Mouse (Mus musculus): ENCODE measurements around the gene Aldh3a2.

Aldh3a2 gene

DNA sequence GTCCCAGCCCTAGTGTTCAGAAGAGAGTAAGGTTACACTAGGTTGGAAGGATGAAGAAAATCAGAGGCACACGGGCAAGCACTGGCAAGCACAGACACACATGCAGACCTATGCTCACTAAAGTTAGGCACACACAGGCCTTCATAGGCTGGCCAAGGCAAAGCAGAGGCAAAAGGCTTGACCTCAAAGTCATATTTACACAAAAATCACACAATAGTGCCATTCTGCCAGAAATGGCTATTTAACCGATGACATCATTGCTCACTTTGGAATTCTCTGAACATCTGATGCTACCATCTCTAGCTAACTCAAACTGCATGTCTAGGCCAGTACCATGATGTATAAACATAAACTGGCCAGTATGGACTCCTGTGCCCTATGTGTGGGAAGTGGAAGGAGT is 6.7 kb upstream of the Aldh3a2 start:
- DNase-seq (ENCODE audit: low spot score in 2 of 2), result no peak

DNA sequence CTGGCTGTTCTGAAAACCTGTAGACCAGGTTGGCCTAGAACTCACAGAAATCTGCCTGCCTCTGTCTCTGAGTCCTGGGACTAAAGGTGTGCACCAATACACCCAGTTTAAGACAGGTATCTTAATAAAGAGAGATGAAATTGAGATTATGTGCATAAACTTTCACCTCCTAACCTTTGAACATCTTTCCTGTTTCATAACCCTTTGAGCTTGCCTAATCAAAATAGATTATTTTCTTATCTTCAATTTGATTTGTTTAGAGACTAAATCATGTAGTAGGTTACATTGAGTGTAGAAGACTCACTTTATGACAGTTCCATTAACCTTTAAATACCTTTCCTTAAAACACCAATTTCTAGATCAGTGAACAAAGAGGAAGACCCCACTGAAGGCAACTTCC is 4.3 kb upstream of the Aldh3a2 start:
- no peak for DNase-seq (ENCODE audit: low spot score in 2 of 2)

DNA sequence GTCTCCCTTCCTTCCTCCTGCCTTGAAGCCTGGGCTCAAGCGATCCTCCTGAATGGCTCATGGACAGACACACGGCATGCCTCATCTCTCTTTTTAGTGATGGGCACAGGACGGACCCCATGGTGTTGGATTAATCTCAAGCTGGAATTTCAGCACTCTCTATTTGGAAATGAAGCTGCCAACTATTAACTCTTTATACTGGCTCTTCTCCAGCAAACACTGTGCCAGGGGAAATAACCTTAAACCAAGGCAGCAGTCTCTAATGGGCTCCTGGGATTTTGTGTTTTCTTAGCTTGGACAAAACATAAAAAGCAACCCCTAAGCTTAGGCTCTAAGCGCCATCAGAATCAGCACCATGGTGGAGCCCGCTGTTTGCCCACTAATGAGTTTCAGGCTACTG is 3.1 kb upstream of the Aldh3a2 start:
- no peak for DNase-seq (ENCODE audit: low spot score in 2 of 2)

DNA sequence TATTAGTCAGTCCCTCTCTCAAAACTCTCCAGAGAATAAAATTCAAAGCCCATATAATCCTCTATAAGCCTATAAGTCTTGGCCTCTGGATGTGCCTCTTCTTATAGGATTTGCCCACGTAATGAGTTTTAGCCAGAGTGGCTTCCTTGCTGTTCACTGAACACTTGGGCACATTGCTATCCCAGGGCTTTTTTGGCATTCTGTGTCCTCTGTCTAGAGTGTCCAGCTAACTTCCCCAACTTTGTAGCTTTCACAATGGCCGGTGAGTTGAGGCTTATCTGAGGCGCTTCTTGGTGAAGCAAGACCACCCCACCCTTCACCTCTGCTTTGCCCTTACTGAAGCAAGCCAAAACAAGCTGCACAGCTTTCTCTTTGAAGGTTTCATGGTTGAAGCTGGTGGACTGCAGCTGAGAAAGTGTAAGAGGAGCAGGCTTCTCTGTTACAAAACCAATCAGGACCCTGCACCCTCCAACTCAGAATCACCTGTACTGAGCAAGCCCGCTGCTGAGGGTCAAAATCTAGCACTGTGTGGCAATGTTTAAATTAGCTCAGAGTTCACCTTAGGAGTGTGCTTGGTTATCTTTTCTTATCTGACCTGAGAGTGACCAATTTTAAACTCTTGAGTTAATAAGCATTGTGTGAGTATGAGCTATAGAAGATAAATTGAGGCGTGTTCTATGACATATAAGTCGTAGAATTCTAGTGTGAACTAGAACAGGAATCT is 1.5 kb upstream of the Aldh3a2 start:
- no peak for DNase-seq (ENCODE audit: low spot score in 2 of 2)

DNA sequence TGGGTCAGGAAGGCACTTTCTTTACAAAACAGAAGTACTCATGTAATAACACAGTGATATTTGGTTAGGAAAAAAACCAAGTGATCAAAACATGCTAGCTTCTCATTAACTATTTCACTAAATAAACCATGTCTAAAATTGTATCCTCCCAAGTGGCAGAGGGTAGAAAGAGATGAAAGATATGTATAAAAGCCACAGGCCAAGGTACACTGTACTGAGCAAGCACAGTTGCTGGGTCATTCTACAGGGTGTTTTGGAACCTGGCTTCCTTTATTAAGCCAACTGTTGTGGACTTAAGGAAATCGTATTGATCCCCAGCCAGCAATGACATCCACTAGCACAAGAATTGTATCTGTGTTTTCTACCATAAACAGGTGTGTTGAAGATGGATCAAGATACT is 3.4 kb downstream of the Aldh3a2 start:
- DNase-seq (ENCODE audit: low spot score in 2 of 2), result no peak

DNA sequence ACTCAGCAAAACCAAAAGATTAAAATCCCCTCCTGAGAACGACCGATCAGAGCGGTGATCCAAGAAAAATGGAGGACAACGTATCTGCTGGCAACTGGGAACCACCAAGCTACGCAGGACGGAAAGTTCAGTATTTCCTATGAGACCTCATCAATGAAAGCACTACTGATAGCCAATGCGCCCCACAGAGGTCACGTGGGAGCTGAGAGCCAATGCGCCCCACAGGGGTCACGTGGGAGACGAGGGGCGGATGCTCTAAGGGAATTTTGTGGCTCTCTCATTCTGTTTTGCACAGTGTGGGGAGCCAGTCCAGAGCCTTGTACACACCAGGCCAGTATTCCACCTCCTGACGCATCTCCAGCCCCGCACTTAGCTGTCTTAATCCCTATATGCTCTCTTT is 4.7 kb downstream of the Aldh3a2 start:
- DNase-seq (ENCODE audit: low spot score in 2 of 2), result no peak

DNA sequence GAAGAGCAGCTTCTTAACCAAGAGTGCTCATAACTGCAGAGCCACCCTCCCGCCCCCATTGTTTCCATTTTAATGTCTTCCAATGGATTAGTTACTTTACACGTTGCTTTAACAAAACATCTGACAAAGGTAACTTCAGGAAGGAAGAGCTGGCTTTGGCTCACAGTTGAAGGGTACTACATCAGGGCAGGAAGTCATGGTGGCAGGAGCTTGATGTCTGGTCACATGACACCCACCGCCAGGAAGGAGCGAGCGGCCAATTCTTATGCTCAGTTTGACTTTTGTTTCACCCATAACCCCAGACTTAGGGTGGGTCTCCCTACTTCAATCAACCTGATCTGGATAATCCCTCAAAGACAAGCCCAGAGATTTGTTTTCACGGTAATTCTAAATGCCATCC is 8.2 kb downstream of the Aldh3a2 start:
- no peak for DNase-seq (ENCODE audit: low spot score in 2 of 2)

DNA sequence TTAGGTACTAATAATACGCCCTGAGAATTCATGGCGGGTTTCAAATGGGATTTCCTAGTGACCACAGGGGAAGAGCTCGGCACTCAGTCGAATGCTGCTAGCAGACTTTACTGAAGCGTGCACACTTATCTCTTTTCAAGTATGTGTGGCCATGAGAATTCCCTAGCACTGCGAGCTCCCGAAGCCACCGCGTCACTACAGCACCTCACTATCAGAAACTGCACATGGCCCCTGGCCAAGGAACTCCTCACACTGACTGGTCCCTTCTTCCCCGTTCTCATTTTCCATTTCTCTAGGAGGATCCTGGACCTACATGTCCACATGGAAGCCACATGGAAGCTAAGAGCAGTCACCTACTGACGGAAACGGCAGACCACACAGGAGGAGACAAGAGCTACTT is 14.5 kb downstream of the Aldh3a2 start:
- DNase-seq (ENCODE audit: low spot score in 2 of 2), result no peak

DNA sequence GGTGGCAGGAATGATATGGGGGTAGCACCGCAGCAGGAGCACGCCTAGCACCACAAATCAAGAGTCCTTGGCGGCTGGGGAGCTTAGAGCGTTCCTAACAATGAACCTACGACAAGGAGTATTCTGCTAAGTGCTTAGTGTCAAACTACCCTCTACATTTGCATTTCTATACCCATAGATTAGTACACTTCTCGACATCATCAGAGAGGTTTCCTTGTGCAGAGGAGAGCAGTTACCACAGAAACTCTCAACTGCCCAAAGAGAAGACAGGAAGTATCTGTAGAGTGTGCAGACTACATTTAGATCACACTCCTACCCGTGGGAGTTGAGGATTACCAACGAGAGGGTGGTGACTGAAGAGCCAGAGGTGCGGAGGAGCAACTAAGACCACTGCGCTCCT is 15.5 kb downstream of the Aldh3a2 start:
- DNase-seq (ENCODE audit: low spot score in 2 of 2), result no peak

DNA sequence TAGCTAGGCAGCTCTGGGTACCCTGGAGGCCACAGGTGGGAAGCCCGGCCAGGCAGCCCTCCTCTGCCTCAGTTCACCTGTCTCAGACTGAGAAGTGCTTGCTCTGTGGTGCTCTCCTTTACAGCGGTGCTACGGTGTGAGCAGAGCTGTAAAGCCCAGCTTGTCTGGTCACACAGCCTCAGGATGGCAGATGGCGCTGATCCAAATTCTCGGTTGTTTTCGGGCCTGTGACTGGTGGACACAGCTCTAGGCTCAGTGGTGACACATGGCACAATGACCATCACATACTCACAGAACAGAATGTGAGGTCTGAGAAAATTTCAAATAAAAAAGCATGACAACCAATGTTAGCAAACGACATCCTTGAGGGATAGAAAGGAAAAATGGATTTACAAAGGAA is 22.9 kb downstream of the Aldh3a2 start:
- DNase-seq (ENCODE audit: low spot score in 2 of 2), result no peak

DNA sequence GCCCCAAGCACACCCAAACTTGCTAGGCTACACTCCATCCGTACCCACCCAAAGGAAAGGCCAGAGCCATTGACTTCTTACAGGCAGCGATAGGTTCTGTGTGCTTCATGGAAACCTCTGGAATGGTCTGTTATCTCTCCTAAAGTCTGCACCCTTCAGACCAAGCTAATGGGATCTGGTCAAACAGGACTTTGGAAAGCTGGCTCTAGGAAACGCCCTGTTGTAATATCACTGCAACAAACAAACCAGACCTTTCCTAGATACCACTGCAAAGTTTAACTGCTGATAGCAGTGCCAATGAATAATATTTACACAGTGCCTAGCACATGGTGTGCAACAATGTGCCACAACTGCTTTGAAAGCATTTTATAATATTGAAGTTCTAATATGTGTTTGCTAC is 31.2 kb downstream of the Aldh3a2 start:
- DNase-seq (ENCODE audit: low spot score in 2 of 2), result no peak

DNA sequence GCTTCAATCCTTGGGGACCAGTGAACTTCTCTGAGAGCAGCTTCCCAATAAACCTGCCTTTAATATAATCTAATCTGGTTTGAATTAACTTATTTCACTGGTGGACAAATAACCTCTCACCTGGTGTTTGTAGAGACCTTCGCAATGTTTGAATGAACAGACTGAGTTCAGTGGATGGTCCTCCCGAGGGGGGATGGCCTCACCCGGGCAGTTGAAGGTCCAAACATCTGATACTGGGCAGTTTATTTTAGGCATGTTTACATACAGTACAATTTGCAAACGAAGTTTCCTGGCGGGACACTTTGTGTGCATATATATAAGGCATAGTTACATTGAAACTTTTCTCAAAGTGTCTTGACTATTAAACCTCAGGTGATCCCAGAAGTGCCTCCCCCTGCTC is 33.1 kb downstream of the Aldh3a2 start:
- no peak for DNase-seq (ENCODE audit: low spot score in 2 of 2)

DNA sequence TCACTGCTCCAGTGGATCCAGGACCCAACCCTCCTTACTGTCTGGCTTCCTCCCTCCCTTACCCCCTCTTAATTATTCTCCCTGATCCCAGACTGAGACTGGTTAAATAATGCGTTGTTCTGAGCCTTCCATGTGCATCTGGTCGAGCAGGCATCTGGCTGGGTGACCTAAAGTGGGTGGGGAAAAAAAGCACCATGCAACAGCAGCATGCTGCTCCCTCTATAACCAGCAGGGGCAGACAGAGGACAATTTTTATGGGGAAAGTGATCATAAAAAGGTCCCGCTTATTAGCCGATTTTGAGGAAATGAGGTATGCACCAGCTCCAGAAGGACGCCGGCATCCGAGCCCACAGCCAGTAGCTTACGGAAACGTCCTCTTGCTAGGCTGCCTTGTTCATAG is 35.9 kb downstream of the Aldh3a2 start:
- DNase-seq (ENCODE audit: low spot score in 2 of 2), result peak; percentile 39 to 68

DNA sequence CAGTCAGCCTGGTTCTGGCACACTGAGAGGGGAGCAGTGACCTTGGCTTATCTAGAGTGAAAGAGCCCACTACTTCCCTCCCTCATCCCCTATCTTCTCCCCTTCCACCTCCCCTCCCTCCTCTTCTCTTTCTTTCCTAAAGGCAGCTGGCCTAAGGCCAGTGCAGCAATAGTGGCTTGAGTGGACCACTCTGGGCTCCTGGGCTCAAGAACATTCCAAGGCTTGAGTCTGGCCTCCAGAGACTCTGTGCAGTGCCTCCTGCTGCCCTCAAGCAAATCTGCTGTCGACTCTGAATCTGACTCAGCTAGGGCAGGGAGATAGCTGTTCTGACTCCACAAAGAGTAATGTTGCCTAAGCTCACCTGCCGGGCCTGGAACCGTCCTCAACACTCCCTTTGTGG is 38.9 kb downstream of the Aldh3a2 start:
- no peak for DNase-seq (ENCODE audit: low spot score in 2 of 2)

DNA sequence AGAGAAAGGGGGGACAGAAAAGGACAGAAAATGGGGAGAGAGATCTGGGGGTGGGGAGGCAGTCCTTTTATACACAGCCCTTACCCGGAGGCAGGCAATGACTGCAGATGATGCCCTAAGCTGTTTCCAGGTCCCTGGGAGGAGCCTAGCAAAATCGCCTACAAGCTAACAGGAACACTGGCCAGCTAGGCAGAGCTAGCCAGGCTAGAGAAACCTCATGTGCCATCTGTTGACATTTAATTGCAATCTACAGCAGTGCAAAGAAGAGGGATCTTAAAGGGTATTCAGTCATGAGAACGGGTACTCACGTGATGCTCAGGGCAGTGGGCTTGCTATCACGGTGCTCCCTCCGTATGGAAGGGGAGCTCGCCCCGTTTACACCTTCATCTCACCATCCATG is 39.4 kb downstream of the Aldh3a2 start:
- DNase-seq (ENCODE audit: low spot score in 2 of 2), result no peak

DNA sequence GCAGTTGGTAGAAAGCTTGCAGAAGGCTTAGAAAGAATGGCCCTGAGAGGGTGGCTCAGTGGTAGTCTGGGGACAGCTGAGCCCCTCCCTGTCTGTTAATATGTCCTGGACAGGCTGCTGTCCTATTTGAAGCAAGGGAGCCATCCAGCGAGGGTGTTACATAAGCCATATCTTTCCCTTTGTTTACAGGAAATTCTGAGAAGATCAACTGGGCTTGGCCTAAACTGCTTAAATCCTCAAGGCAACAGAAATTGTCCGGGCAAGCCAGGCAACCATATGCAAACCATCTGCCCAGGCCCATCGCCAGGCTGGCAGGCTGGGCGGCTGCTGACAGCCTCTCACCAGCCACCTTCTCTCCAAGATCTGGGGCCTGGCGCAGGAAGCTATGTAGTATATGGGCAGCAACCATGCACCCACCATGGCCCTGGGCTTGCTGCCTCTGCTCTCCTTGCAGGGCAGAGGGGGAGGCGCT is 41.3 kb downstream of the Aldh3a2 start:
- DNase-seq (ENCODE audit: low spot score in 2 of 2), result peak in 1 of 2 experiments; percentile 46

DNA sequence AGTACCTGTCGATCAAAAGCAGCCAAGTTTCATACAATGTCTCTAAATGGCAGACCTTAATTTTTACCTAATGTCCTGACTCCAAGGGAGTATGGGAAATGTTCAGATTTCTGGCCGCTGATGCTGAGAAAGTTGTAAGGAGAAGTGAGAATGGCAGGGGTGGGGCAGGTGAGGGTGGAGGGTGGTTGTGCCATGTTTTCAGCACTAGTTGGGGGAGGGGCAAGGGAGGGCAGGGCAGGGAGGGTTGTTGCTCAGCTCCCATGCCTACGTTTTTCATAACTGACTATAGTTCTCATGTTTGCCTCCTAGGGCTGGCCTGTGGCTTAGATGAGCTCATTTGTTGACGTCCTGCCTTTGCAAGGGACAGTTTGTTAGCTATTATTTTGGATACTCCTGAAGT is 41.8 kb downstream of the Aldh3a2 start:
- DNase-seq (ENCODE audit: low spot score in 2 of 2), result no peak

DNA sequence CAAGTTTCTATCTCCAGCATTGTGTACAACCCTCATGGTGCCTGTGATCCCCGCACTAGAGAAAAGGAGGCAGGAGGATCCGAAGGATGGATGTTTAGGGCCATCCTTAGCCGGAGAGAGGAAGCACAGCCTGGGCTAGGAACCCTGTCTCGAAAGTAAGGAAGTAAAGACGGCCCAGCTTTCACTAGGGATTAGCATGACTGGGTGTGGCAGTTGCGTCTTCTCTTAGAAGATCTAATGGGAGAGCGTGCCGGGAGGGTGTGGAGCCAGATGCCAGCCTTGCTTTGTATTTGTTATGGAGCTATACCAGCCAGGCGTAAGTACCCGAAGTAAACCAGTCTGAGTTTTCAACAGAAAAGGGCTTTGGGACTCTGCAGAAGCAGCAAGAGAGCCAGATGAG is 42.4 kb downstream of the Aldh3a2 start:
- no peak for DNase-seq (ENCODE audit: low spot score in 2 of 2)

DNA sequence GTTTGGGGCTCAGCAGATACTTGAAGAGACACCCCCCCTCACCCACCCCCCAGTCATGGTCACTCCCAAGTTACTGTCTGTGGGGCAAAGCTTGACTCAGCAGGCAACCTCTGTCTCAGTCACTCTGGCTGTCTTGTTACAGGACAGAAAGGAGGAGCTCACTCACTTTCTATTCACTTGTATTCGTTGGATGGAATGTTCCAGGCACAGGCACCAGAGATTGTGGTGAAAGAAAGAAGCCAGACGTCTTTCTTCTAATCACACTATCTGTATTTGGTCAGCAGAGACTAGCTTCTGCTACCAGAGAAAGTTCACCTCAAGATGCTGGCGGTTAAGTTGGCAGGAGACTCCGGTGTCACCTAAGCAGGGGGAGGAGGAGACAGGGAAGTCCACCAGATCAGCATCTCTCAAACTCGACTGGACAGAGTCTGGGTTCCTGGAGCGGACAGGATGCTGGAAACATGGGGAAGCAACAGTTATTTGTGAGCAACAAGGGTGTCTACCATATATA is 43.0 kb downstream of the Aldh3a2 start:
- DNase-seq (ENCODE audit: low spot score in 2 of 2), result no peak

DNA sequence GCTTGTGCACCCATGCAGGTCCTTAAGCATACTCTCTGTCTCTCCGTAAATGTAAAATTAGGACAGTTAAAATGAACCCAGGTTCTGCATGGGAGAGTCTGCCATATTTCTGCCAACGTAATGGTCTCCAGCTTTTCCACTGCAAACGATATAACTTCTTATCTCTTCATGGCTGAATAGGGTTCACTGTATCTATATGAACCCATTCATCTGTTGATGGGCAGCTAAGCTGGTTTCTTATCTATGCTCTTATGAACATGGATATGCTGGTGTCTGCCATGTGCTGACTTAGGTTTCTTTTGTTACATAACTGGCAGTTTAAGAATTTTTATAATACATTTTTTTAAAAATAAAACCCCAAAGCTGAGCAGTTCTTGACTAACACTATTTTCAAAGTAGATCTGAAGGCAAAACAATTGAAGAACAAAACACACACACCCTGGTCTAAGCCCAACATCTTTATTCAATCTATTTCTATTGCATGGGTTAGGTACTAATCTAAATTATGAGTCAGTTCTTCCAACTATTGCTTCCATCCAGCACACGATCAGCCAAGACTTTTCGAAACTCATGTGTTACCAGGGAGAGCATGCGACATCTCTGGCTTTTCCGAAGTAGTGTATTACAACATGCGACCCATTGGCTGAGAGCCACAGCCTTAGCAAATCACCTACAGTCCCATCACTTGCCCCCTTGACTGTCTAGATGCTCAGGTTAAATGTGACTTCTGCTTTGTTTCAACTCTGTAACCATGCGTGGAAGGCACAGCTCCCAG is 44.1 kb downstream of the Aldh3a2 start:
- DNase-seq (ENCODE audit: low spot score in 2 of 2), result no peak

DNA sequence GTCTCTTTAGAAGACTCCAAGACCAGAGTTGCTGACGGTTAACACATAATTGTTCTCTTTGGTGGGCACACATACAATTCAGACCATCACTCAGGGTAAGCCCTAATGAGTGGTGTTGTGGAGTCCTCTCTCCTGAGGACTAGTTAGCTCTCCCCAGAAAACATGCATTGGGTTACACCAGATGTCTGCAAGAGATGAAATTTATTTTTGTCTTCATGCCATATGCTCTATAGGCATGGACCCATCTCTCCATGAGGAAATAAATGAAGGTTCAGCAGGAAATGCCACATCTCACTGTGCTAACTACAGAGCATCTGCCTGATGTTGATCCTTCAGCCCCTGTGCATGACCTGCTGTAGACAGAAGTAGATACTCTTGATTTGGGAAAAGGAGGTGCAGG is 45.3 kb downstream of the Aldh3a2 start:
- DNase-seq (ENCODE audit: low spot score in 2 of 2), result no peak

DNA sequence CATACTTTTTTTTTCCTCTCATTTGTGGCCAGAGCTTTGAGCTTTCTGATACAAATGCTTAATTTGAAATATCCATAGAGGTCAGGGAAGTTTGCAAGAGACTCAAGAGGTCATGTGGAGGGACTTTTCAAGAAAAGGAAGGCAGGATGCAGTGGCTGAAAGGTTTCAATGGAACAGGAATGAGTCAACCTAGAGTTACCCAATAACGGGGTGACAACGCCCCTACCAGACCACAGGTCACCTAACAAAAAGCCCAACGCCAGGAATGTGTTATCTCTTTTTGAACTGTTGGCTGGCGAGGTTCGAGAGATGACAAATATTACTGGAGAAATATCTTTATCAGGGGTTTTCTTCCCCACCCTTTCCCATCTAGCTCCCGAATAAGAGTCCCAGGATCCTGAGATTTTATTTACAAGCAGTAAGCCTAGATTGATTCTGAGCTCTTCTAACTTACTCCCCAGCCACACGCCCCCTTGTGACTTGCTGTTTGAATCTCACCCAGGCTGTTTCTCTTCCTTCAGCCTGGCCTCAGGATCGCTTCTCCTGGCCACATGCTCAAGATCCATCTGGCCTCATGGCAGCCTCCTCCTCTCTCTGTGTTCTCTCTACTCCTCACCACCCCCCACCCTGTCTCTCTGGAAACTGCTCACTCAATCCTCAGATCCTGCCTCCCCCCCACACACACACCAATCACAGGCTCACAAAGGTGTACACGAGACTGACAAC is 46.9 kb downstream of the Aldh3a2 start:
- no peak for DNase-seq (ENCODE audit: low spot score in 2 of 2)

DNA sequence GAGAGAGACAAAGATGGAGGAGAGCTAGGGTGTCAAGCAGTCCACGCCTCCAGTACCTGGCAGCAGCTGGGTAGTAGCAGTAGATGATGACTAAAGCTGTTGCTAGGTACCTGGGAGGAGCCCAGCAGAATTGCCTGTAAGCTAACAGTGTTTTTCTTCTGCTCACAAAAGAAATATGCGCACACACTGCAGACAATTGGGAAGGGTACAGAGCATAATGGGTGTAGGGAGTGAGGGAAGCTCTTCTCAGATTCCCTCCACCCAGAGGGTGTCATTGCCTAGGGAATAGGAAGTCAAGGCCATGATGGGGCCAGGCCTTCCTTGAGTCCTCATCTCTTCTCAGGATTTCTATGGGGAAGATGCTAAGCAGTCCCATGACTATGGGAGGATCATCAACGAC is 51.3 kb downstream of the Aldh3a2 start:
- DNase-seq (ENCODE audit: low spot score in 2 of 2), result no peak
